Mouse (Mus musculus) ES-Bruce4 (cell line): Measurements from ENCODE around the gene Upp2. TPM values are rescaled to one million over a fixed set of nuclear protein-coding genes. Genes with fewer than 3 reads are reported as not detected.

Source experiments
- H3K27ac ChIP-seq: 2 replicates; pipeline ENCODE4 v1.5.1; 2012; ENCODE audit warnings: low read length, inconsistent platforms; ENCODE audit not compliant: insufficient read depth
- H3K27me3 ChIP-seq: 2 replicates; pipeline ENCODE4 v1.6.1; 2012; ENCODE audit warnings: mild to moderate bottlenecking, low read length, inconsistent platforms; ENCODE audit not compliant: control insufficient read depth, poor library complexity, insufficient read depth, severe bottlenecking
- H3K36me3 ChIP-seq: 2 replicates; pipeline ENCODE4 v1.6.1; 2012; ENCODE audit warnings: inconsistent platforms, mild to moderate bottlenecking, low read length, moderate library complexity; ENCODE audit not compliant: control insufficient read depth, poor library complexity, insufficient read depth, severe bottlenecking
- H3K4me1 ChIP-seq: one replicate; pipeline ENCODE4 v1.8.1; 2011; ENCODE audit warnings: low read length; ENCODE audit not compliant: control insufficient read depth, insufficient read depth
- H3K4me3 ChIP-seq: 2 replicates; pipeline ENCODE4 v1.5.1; 2011; ENCODE audit warnings: low read depth, mild to moderate bottlenecking, low read length
- H3K9ac ChIP-seq: 2 replicates; pipeline ENCODE4 v1.6.1; 2012; ENCODE audit warnings: low read depth, mild to moderate bottlenecking, inconsistent platforms; ENCODE audit not compliant: poor library complexity, severe bottlenecking
- H3K9me3 ChIP-seq: replicated peaks from 2 replicates; pipeline ENCODE4 v1.6.1; 2012; ENCODE audit warnings: mild to moderate bottlenecking, low read length, inconsistent platforms; ENCODE audit not compliant: control insufficient read depth, poor library complexity, insufficient read depth, severe bottlenecking
- CTCF ChIP-seq: IDR thresholded peaks from one replicate; pipeline ENCODE4 v1.8.1; 2011; ENCODE audit warnings: low read depth, low read length
- EP300 ChIP-seq: IDR thresholded peaks from 2 replicates; pipeline ENCODE4 v1.6.1; 2011; ENCODE audit warnings: low read depth, low read length; ENCODE audit not compliant: insufficient read depth
- POLR2A ChIP-seq: IDR thresholded peaks from one replicate; pipeline ENCODE4 v1.8.1; 2011; ENCODE audit warnings: low read length; ENCODE audit not compliant: insufficient read depth
- polyA plus RNA-seq: library from polyadenylated mRNA; stranded (reverse); fragments of >200 nt; gene quantifications from 2 replicates; pipeline ENCODE4 v1.2.4, GENCODE M21; 2011; ENCODE audit warnings: low read depth; ENCODE audit not compliant: missing spikeins, insufficient read depth, insufficient read length

Gene Upp2
- polyA plus RNA-seq, 1 experiment: not detected

- no peak for TF ChIP-seq CTCF
- TF ChIP-seq POLR2A: no peak
- TF ChIP-seq EP300: no peak
- Histone ChIP-seq H3K9me3 (no peaks in the 10 kb centered on the region), H3K9ac (no peak overlapping the region), H3K36me3 (no peaks in the 10 kb centered on the region), H3K27ac (no peak overlapping the region), H3K27me3 (peaks cover 2% of the 10 kb centered on the region; the same call in 1 of the 2 replicates), H3K4me1 (no peaks in the 10 kb centered on the region), H3K4me3 (no peak overlapping the region)
Measured at GRCm38 (mm10) chr2:58759676-58760075, 192.6 kb downstream of the Upp2 start.

- Histone ChIP-seq H3K27ac (no peak overlapping the region), H3K27me3 (peaks cover 2% of the 10 kb centered on the region; the same call in 1 of the 2 replicates), H3K4me1 (no peaks in the 10 kb centered on the region), H3K36me3 (no peaks in the 10 kb centered on the region), H3K9me3 (no peaks in the 10 kb centered on the region), H3K4me3 (no peak overlapping the region), H3K9ac (no peak overlapping the region)
- TF ChIP-seq CTCF (no peak), POLR2A (no peak), EP300 (no peak)
Measured at GRCm38 (mm10) chr2:58765141-58765540, 198.0 kb downstream of the Upp2 start.

- Histone ChIP-seq H3K4me1 (no peaks in the 10 kb centered on the region), H3K4me3 (no peak overlapping the region), H3K27me3 (no peaks in the 10 kb centered on the region), H3K36me3 (no peaks in the 10 kb centered on the region), H3K9me3 (no peaks in the 10 kb centered on the region), H3K9ac (no peak overlapping the region), H3K27ac (no peak overlapping the region)
- TF ChIP-seq EP300 (no peak), CTCF (no peak), POLR2A (no peak)
Measured at GRCm38 (mm10) chr2:58773833-58774232, 206.7 kb downstream of the Upp2 start.

- no peak overlapping the region for H3K4me3 ChIP-seq
- no peak overlapping the region for H3K9ac ChIP-seq
- TF ChIP-seq CTCF (no peak), POLR2A (no peak), EP300 (no peak)
- no peaks in the 10 kb centered on the region for H3K36me3 ChIP-seq
- no peaks in the 10 kb centered on the region for H3K9me3 ChIP-seq
- no peaks in the 10 kb centered on the region for H3K27me3 ChIP-seq
- H3K4me1 ChIP-seq: no peaks in the 10 kb centered on the region
- no peak overlapping the region for H3K27ac ChIP-seq
Measured at GRCm38 (mm10) chr2:58778986-58779495, 211.9 kb downstream of the Upp2 start.

GRCm38 (mm10) chr2:58783526-58783925, 216.4 kb downstream of the Upp2 start:
- Histone ChIP-seq H3K27ac (no peak overlapping the region), H3K27me3 (no peaks in the 10 kb centered on the region), H3K9me3 (no peaks in the 10 kb centered on the region), H3K36me3 (no peaks in the 10 kb centered on the region), H3K4me3 (no peak overlapping the region), H3K4me1 (no peaks in the 10 kb centered on the region), H3K9ac (no peak overlapping the region)
- no peak for TF ChIP-seq CTCF
- TF ChIP-seq POLR2A: no peak
- TF ChIP-seq EP300: no peak

GRCm38 (mm10) chr2:58786177-58786576, 219.1 kb downstream of the Upp2 start:
- Histone ChIP-seq H3K27ac (no peak overlapping the region), H3K9me3 (no peaks in the 10 kb centered on the region), H3K4me1 (no peaks in the 10 kb centered on the region), H3K9ac (no peak overlapping the region), H3K4me3 (no peak overlapping the region), H3K36me3 (no peaks in the 10 kb centered on the region), H3K27me3 (no peaks in the 10 kb centered on the region)
- no peak for TF ChIP-seq CTCF
- no peak for TF ChIP-seq EP300
